Mouse (Mus musculus): Measurements from ENCODE around the gene Bpifa5.
A peak's percentile ranks its signal among the peaks of the same experiment; 100 is the strongest.

Gene Bpifa5

DNA sequence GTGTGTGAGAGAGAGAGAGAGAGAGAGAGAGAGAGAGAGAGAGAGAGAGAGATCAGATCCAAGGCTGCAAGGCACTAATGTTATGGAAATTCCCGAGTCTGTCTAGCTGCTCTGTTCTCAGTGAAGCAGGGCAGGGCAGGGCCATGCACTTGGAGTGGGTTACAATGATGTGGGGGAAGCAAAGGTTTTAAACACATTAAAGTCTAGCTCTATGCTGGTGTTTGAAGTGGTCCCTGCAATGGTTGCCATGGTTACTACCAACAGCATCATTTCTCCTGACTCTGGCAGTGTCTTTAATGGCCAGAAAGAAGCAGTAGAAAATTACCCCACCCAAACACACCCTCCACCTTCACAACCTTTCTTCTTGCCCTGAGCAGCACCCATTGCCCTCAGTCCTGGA, 48.7 kb downstream of the Bpifa5 start:
- no peak for DNase-seq

DNA sequence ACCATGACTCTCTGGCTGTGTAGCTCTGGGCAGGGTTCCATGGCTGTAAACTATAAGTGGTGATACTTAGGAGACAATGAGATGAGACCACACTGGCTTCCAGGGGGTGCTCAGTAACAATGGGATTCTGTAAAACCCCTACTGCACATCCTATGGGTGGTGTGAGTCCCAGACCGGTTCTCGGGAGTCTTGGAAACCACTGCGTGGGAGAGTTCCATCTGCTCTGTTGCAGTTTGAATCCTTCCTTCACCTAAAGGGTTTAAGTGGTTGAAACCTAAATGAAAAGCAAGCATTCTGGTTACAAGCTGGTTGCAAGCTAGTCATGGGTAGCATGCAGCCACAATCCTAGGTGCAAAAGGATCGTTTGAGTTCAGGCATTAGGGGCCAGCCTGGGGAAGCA, 49.5 kb downstream of the Bpifa5 start:
- DNase-seq = no peak

- DNase-seq = peak; percentile 36
Measured at GRCm38 (mm10) chr2:154215191-154215590, 52.8 kb downstream of the Bpifa5 start.
